Mouse (Mus musculus): Measurements from ENCODE around the gene Ube2g2.
"Not testable (repeated sequence)": the region's sequence is repeated elsewhere in the genome, so short reads cannot be mapped to it uniquely, and the experiment has no call there.

The Ube2g2 gene

GRCm38 (mm10) chr10:77647461-77647860, 25.4 kb downstream of the Ube2g2 start:
- no peak for DNase-seq

GRCm38 (mm10) chr10:77647901-77648300, 25.8 kb downstream of the Ube2g2 start:
- DNase-seq = no peak

GRCm38 (mm10) chr10:77652046-77652445, 30.0 kb downstream of the Ube2g2 start:
- DNase-seq = no peak

GRCm38 (mm10) chr10:77658286-77658994, 36.4 kb downstream of the Ube2g2 start:
- no peak for DNase-seq

GRCm38 (mm10) chr10:77663949-77664665, 42.0 kb downstream of the Ube2g2 start:
- no peak for DNase-seq

GRCm38 (mm10) chr10:77666342-77666741, 44.3 kb downstream of the Ube2g2 start:
- no peak for DNase-seq

- no peak for DNase-seq
These were observed 45.3 kb downstream of the Ube2g2 start for GRCm38 (mm10) chr10:77667402-77667801.

- no peak for DNase-seq
These were observed 48.6 kb downstream of the Ube2g2 start for GRCm38 (mm10) chr10:77670710-77671109.

- no peak for DNase-seq
These were observed 49.4 kb downstream of the Ube2g2 start for GRCm38 (mm10) chr10:77671519-77671918.

GRCm38 (mm10) chr10:77673765-77674164, 51.7 kb downstream of the Ube2g2 start:
- no peak for DNase-seq

GRCm38 (mm10) chr10:77677562-77677961, 55.5 kb downstream of the Ube2g2 start:
- no peak for DNase-seq

- no peak for DNase-seq
These were observed 60.9 kb downstream of the Ube2g2 start for GRCm38 (mm10) chr10:77682994-77683393.

- no peak for DNase-seq
These were observed 62.1 kb downstream of the Ube2g2 start for GRCm38 (mm10) chr10:77684181-77684580.

GRCm38 (mm10) chr10:77685895-77686664, 64.0 kb downstream of the Ube2g2 start, which contains the start of gene Tspear:
TSS of gene Tspear (plus strand) at chr10:77686569.
- DNase-seq = no peak

GRCm38 (mm10) chr10:77687021-77687420, 64.9 kb downstream of the Ube2g2 start:
- DNase-seq = no peak

- not testable (repeated sequence) for DNase-seq
These were observed 68.3 kb downstream of the Ube2g2 start, which contains the start of gene Gm19402 for GRCm38 (mm10) chr10:77690356-77690807. TSS of gene Gm19402 (minus strand) at chr10:77690757.

Measured in cerebellum, adult 11-12 months (tissue).